Comparison of ENCODE assay signal across 10 mouse cellular contexts in the genomic region with DNA sequence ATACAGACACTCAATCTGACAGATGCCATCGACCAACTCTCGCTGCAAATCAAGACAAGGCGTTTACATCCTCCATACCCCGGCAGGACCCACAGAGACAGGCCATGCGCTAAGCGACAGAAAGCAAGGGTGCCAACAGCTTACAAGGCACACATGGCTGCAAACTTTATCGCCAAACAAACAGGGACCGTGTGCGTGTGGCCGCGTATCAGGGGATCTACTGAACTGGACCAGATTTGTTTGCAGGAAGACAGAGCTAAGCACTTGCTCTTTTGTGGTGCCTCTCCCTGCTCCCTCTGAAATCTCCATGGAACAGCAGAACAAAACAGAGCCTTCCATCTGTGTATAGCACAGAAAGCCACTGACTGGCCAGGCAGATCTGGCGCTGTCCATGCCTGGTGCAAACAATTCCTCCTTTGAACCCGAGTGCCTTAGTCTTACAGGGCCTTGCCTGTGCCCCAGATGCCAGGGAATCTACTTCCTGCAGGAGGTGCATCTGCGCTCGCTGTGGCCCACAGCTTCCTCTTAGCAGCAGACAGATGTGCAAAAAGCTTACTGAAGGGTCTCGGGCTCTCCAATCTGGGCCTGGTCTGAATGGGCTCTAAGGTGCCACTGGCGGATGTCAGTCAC.
DNase-seq lines count a peak whose midpoint lies in the region; ATAC-seq and TF ChIP-seq lines count a peak whose summit lies in the region.
"Had no signal": no experiment of that assay in that cellular context is flagged by ENCODE, and none has a peak within 500 bp of the region (broad histone marks: within the 10 kb centered on the region; RNA-seq: fewer than 3 reads in every experiment).

No protein-coding gene starts in this region.

- H3K27me3 ChIP-seq in heart, embryonic 12.5 days (replicated peaks), result no peaks in the 10 kb centered on the region
- H3K27me3 ChIP-seq in liver, postnatal 0 days (ENCODE audit: insufficient read depth, low read length), result no peaks in the 10 kb centered on the region
- H3K27me3 ChIP-seq: stomach, embryonic 15.5 days had no signal

- no peak for TF ChIP-seq CTCF in liver, postnatal 0 days (IDR thresholded peaks at IDR 0.05; ENCODE audit: low read depth)

- H3K4me2 ChIP-seq in heart, embryonic 12.5 days, result no peak overlapping the region
- H3K4me2 ChIP-seq in liver, postnatal 0 days (ENCODE audit: low read depth, low read length), result no peak overlapping the region
- H3K4me2 ChIP-seq: stomach, embryonic 15.5 days had no signal

- 0 out of 2 replicates have a peak overlapping the region, but pooled peaks have one; percentile 37 for H3K27ac ChIP-seq in heart, embryonic 12.5 days (ENCODE audit: poor library complexity, severe bottlenecking)
- H3K27ac ChIP-seq in liver, postnatal 0 days (ENCODE audit: low read depth), result no peak overlapping the region
- H3K27ac ChIP-seq: stomach, embryonic 15.5 days had no signal

- H3K9ac ChIP-seq in heart, embryonic 12.5 days, result no peak overlapping the region
- H3K9ac ChIP-seq in liver, postnatal 0 days (replicated peaks), result no peak overlapping the region
- H3K9ac ChIP-seq: stomach, embryonic 15.5 days had no signal

- no peaks in the 10 kb centered on the region for H3K9me3 ChIP-seq in heart, embryonic 12.5 days (replicated peaks)
- no peaks in the 10 kb centered on the region for H3K9me3 ChIP-seq in liver, postnatal 0 days (ENCODE audit: low read length)
- H3K9me3 ChIP-seq: stomach, embryonic 15.5 days had no signal

- DNase-seq in heart, adult 8-10 months (ENCODE audit: low spot score), result no peak
- peak; percentile 72 for DNase-seq in 416B (ENCODE audit: low read depth)
- no peak for DNase-seq in liver, postnatal 0 days
- no peak for DNase-seq in cerebellum, postnatal 36 days
- DNase-seq in kidney, postnatal 25 days, result no peak
- no peak for DNase-seq in kidney, postnatal 10 days
- DNase-seq: cerebellum, adult 2 months had no signal

- H3K36me3 ChIP-seq in heart, embryonic 12.5 days, result 0 out of 2 replicates have a peak, but pooled peaks cover 2% of the 10 kb centered on the region
- no peaks in the 10 kb centered on the region for H3K36me3 ChIP-seq in liver, postnatal 0 days (replicated peaks; ENCODE audit: insufficient read depth, low read length)

- no peak overlapping the region for H3K4me3 ChIP-seq in heart, embryonic 12.5 days
- H3K4me3 ChIP-seq in liver, postnatal 0 days (ENCODE audit: low read depth, low read length), result no peak overlapping the region
- H3K4me3 ChIP-seq: stomach, embryonic 15.5 days had no signal

- no peak for TF ChIP-seq EP300 in liver, postnatal 0 days (IDR thresholded peaks at IDR 0.05; ENCODE audit: low read depth)

- WGBS in heart, embryonic 12.5 days, result 48% methylated on average over 17 of the region's 17 CpGs
- 59% methylated on average over 17 of the region's 17 CpGs for WGBS in liver, postnatal 0 days (ENCODE audit: insufficient replicate concordance)

- peaks cover 57% of the 10 kb centered on the region for H3K4me1 ChIP-seq in heart, embryonic 12.5 days (replicated peaks)
- no peaks in the 10 kb centered on the region for H3K4me1 ChIP-seq in liver, postnatal 0 days (ENCODE audit: insufficient read depth)
- H3K4me1 ChIP-seq: stomach, embryonic 15.5 days had no signal

- no peak for ATAC-seq in heart, embryonic 12.5 days (ENCODE audit: insufficient number of reproducible peaks, low FRiP score)
- peak; percentile 89 for ATAC-seq in common myeloid progenitor, adult 5-6 weeks (replicated peaks; ENCODE audit: low read depth, poor library complexity, severe bottlenecking)
- ATAC-seq in liver, postnatal 0 days, result 0 out of 2 replicates have a peak, but pooled peaks have one; percentile 20
